Mouse (Mus musculus) cerebellum, adult 2 months (tissue): ENCODE measurements at regions not wholly inside any gene's neighbourhood (a gene's known extent, or its start where the extent isn't known, plus 50 kb on each side); places are given as distances from the start of the nearest gene placed in this dataset.
A peak's percentile ranks its signal among the peaks of the same experiment; 100 is the strongest.

Source experiments
- DNase-seq, 2 experiments: peaks; one replicate each; pipeline ENCODE4 v3.0.0; 2021
- H3K27ac ChIP-seq: fragments of 200-500 bp; 2 replicates; pipeline ENCODE4 v1.5.1; 2012; ENCODE audit warnings: low read length, control low read depth, inconsistent platforms; ENCODE audit not compliant: insufficient read depth
- H3K27me3 ChIP-seq: fragments of 200-500 bp; 2 replicates; pipeline ENCODE4 v1.6.1; 2012; ENCODE audit warnings: inconsistent platforms, mild to moderate bottlenecking, low read length, moderate library complexity; ENCODE audit not compliant: control insufficient read depth, insufficient read depth
- H3K4me1 ChIP-seq: fragments of 200-500 bp; 2 replicates; pipeline ENCODE4 v1.6.1; 2011; ENCODE audit warnings: low read length; ENCODE audit not compliant: control insufficient read depth, insufficient read depth
- H3K4me3 ChIP-seq: fragments of 200-500 bp; replicated peaks from 2 replicates; pipeline ENCODE3; 2011; ENCODE audit warnings: mild to moderate bottlenecking, low read depth, low read length, control low read depth; ENCODE audit not compliant: insufficient read depth
- CTCF ChIP-seq: fragments of 200-500 bp; IDR thresholded peaks from 2 replicates; pipeline ENCODE4 v1.5.1; 2011; ENCODE audit warnings: low read depth, mild to moderate bottlenecking, control low read depth, low read length, moderate library complexity, borderline replicate concordance; ENCODE audit not compliant: insufficient read depth
- POLR2A ChIP-seq: fragments of 200-500 bp; IDR thresholded peaks from 2 replicates; pipeline ENCODE4 v1.6.1; 2011; ENCODE audit warnings: low read length, control low read depth, borderline replicate concordance; ENCODE audit not compliant: insufficient read depth
- WGBS: fragments of 180-500 bp; shearing (Covaris S2); methylation state at CpG from one replicate; pipeline ENCODE4 v1.1.7; 2018; 5-methylcytosine and 5-hydroxymethylcytosine counted together

- Histone ChIP-seq H3K4me3 (no peak overlapping the region), H3K4me1 (no peaks in the 10 kb centered on the region), H3K27me3 (no peaks in the 10 kb centered on the region), H3K27ac (no peak overlapping the region)
- DNase-seq, result no peak
- TF ChIP-seq CTCF (no peak), POLR2A (no peak)
These were observed 544.4 kb upstream of the Cited2 start for GRCm38 (mm10) chr10:17178627-17179026.

- no peak for DNase-seq
- H3K4me1 ChIP-seq, result no peaks in the 10 kb centered on the region
- 65% methylated on average over 2 of the region's 2 CpGs for WGBS
- H3K27me3 ChIP-seq, result no peaks in the 10 kb centered on the region
- TF ChIP-seq POLR2A (no peak), CTCF (no peak)
- H3K4me3 ChIP-seq, result no peak overlapping the region
- H3K27ac ChIP-seq, result no peak overlapping the region
These were observed 538.6 kb upstream of the Cited2 start for GRCm38 (mm10) chr10:17184418-17184817.

- Histone ChIP-seq H3K27ac (no peak overlapping the region), H3K4me3 (no peak overlapping the region), H3K4me1 (no peaks in the 10 kb centered on the region), H3K27me3 (no peaks in the 10 kb centered on the region)
- TF ChIP-seq POLR2A, result no peak
- no peak for TF ChIP-seq CTCF
- WGBS, result 73% methylated on average over 12 of the region's 12 CpGs
- no peak for DNase-seq
These were observed 526.8 kb upstream of the Cited2 start for GRCm38 (mm10) chr10:17196205-17196604.

GRCm38 (mm10) chr10:17196636-17197035 lies 526.4 kb upstream of the Cited2 start:
- Histone ChIP-seq H3K27ac (no peak overlapping the region), H3K4me3 (no peak overlapping the region), H3K4me1 (no peaks in the 10 kb centered on the region), H3K27me3 (no peaks in the 10 kb centered on the region)
- no peak for DNase-seq
- TF ChIP-seq POLR2A, result no peak
- TF ChIP-seq CTCF, result no peak
- WGBS, result 21% methylated on average over 1 of the region's 1 CpGs

- 78% methylated on average over 8 of the region's 8 CpGs for WGBS
- no peak overlapping the region for H3K4me3 ChIP-seq
- no peaks in the 10 kb centered on the region for H3K27me3 ChIP-seq
- H3K27ac ChIP-seq, result no peak overlapping the region
- no peaks in the 10 kb centered on the region for H3K4me1 ChIP-seq
- DNase-seq, result peak in 1 of 2 experiments; percentile 15
- TF ChIP-seq CTCF (no peak), POLR2A (no peak)
These were observed 522.2 kb upstream of the Cited2 start for GRCm38 (mm10) chr10:17200524-17201426.

GRCm38 (mm10) chr10:17201427-17201745 lies 521.6 kb upstream of the Cited2 start:
- DNase-seq, result no peak
- TF ChIP-seq CTCF (no peak), POLR2A (no peak)
- no peaks in the 10 kb centered on the region for H3K4me1 ChIP-seq
- 97% methylated on average over 1 of the region's 1 CpGs for WGBS
- no peak overlapping the region for H3K4me3 ChIP-seq
- H3K27me3 ChIP-seq, result no peaks in the 10 kb centered on the region
- H3K27ac ChIP-seq, result no peak overlapping the region

GRCm38 (mm10) chr10:17202556-17203415 lies 520.2 kb upstream of the Cited2 start:
- WGBS, result 9% methylated on average over 4 of the region's 4 CpGs
- H3K27ac ChIP-seq, result no peak overlapping the region

More at GRCm38 (mm10) chr10:17202556-17203415, 520.2 kb upstream of the Cited2 start:
- no peak overlapping the region for H3K4me3 ChIP-seq
- no peak for TF ChIP-seq POLR2A
- TF ChIP-seq CTCF, result no peak
- DNase-seq, result peak; percentile 28 to 45
- no peaks in the 10 kb centered on the region for H3K27me3 ChIP-seq
- H3K4me1 ChIP-seq, result no peaks in the 10 kb centered on the region
